Mouse (Mus musculus) neural tube, embryonic 14.5 days (tissue): Measurements from ENCODE around the gene Ntrk3. TPM values are rescaled to one million over a fixed set of nuclear protein-coding genes. Genes with fewer than 3 reads are reported as not detected.
A peak's percentile ranks its signal among the peaks of the same experiment; 100 is the strongest.

Experiments
- ATAC-seq: fragments of 200-750 bp; cut with Nextera tagmentation; 2 replicates; pipeline ENCODE4 v1.8.0; 2017; ENCODE audit warnings: low read depth, mild to moderate bottlenecking, moderate TSS enrichment, moderate library complexity
- H3K27ac ChIP-seq: fragments of 300-500 bp; sonication (generic); 2 replicates; pipeline ENCODE4 v1.5.1; 2014; ENCODE audit warnings: low read depth, mild to moderate bottlenecking, control low read depth, low read length, moderate library complexity, mixed read lengths
- H3K27me3 ChIP-seq: fragments of 300-500 bp; sonication (generic); 2 replicates; pipeline ENCODE4 v1.6.1; 2014; ENCODE audit warnings: low read length; ENCODE audit not compliant: control insufficient read depth, insufficient read depth
- H3K36me3 ChIP-seq: fragments of 300-500 bp; sonication (generic); 2 replicates; pipeline ENCODE4 v1.6.1; 2014; ENCODE audit warnings: low read length, mixed read lengths; ENCODE audit not compliant: control insufficient read depth, insufficient read depth
- H3K4me1 ChIP-seq: fragments of 300-500 bp; sonication (generic); 2 replicates; pipeline ENCODE4 v1.6.1; 2014; ENCODE audit warnings: low read length; ENCODE audit not compliant: control insufficient read depth, insufficient read depth
- H3K4me2 ChIP-seq: fragments of 300-500 bp; sonication (generic); 2 replicates; pipeline ENCODE4 v1.6.1; 2014; ENCODE audit warnings: mild to moderate bottlenecking, low read depth, low read length, control low read depth
- H3K4me3 ChIP-seq: fragments of 300-500 bp; sonication (generic); 2 replicates; pipeline ENCODE4 v1.5.1; 2014; ENCODE audit warnings: low read depth, low read length, control low read depth, mixed read lengths
- H3K9ac ChIP-seq: fragments of 300-500 bp; sonication (generic); replicated peaks from 2 replicates; pipeline ENCODE4 v1.6.1; 2014; ENCODE audit warnings: low read depth, mild to moderate bottlenecking, control low read depth, low read length, mixed read lengths
- H3K9me3 ChIP-seq: fragments of 300-500 bp; sonication (generic); 2 replicates; pipeline ENCODE4 v1.6.1; 2016; ENCODE audit warnings: low read length; ENCODE audit not compliant: control insufficient read depth
- WGBS: fragments of 180-500 bp; shearing (Covaris S2); extraction: QIAGEN DNeasy Blood & Tissue Kit; methylation state at CpG from one replicate; pipeline ENCODE4 v1.1.7; 2014; 5-methylcytosine and 5-hydroxymethylcytosine counted together
- polyA plus RNA-seq: library from polyadenylated mRNA; unstranded; fragments of >200 nt; fragmentation: Nextera tagmentation; extraction: Ambion mirVana; gene quantifications from 2 replicates; pipeline ENCODE4 v1.2.1, GENCODE M21; 2014

Ntrk3 gene
- polyA plus RNA-seq, 1 experiment from 2014 or later, result 38.6 TPM

DNA sequence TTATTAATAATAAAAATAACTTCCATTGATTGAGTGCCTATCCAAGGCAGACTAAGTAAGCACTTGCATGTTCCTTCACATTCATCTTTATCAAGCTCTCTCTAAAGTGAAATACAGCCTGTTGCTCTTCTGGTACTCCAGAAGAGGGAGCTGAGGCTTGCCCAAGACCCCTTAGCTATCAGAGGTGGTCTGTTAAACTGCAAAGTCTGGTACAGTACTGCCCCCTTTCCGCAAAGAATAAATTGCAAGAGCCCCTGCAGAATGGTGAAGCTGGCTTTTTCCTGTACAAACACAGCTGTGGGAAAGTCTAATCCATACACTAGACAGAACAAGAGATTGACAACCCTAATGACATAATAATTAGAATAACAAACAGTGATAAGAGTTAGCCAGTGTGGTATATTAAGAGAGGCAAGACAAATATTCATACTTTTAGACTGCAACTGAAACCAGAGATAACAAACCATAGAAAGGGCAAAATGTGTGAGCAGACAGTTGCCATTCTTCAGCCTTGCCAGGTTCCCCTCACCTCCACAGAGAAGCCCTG, 470.3 kb downstream of the Ntrk3 start:
- Histone ChIP-seq H3K4me2 (no peak overlapping the region), H3K4me1 (no peaks in the 10 kb centered on the region)

DNA sequence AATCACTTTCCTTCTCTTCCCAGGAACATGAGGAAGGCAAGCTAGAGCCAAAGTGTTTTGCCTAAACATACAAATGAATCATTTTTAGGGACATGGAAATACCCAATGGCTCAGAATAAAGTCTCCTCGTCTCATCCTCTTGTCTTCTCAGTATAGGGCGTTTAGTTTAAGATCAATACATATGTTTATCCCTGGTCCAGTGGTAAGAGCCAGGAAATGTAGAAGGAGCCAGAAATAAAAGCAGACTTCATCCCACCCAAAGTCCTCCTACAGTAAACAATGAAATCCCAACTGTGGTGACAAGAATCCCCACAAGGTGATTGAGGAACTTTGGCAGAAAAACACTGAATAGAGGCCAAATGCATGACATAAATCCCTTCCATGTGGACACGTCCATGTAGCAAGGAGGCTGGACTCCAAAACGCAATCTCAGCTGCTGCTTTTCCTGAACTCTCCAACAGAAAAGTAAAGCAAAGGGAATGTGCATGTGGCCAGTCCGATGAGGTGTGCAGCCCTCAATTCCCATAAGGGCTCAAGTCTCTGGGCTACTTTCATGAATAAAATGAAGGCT, 473.3 kb downstream of the Ntrk3 start:
- Histone ChIP-seq H3K36me3 (no peaks in the 10 kb centered on the region), H3K4me3 (no peak overlapping the region), H3K4me1 (no peaks in the 10 kb centered on the region), H3K9me3 (no peaks in the 10 kb centered on the region), H3K27ac (no peak overlapping the region), H3K9ac (no peak overlapping the region), H3K4me2 (no peak overlapping the region), H3K27me3 (no peaks in the 10 kb centered on the region)
- no peak for ATAC-seq
- WGBS, result 72% methylated on average over 5 of the region's 5 CpGs

More for the DNA sequence above, 470.3 kb downstream of the Ntrk3 start:
- no peaks in the 10 kb centered on the region for H3K36me3 ChIP-seq
- H3K27ac ChIP-seq, result no peak overlapping the region
- no peak overlapping the region for H3K9ac ChIP-seq
- no peak overlapping the region for H3K4me3 ChIP-seq
- WGBS, result 19% methylated on average over 1 of the region's 1 CpGs
- ATAC-seq, result no peak
- H3K9me3 ChIP-seq, result no peaks in the 10 kb centered on the region
- H3K27me3 ChIP-seq, result no peaks in the 10 kb centered on the region

DNA sequence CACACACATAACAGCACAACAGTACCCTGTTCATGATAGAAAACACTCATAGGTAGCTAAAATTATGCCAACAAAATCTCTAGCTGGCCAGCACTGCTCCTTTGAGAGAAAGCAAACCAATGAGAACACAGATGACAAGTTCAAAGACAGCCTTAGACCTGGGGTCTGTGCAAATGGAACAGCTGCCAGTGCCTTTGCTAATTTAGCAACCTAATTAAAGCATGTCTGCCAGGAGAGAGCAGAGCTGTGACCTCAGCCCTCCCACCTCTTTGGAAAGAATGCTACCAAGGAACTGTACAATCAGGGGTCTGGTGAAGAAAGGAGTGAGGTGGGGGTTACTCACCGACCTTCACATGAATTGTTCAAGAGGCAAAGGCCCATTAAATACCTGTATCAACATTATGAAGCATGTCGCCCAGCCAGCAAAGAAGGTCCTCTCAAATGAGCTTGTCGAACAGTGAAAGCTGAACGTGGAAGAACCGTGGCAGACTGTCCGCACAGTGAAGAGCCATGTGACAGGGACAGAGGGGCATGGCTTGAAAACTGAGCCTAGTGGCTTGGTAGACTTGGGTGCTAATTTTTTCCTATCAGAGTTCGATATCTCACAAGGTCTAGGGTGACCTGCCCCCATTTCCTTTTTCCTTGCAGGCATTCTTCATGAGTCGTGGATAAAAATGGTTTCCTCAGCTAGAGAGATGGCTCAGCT, 476.2 kb downstream of the Ntrk3 start:
- H3K4me3 ChIP-seq, result no peak overlapping the region
- H3K9me3 ChIP-seq, result no peaks in the 10 kb centered on the region
- WGBS, result 85% methylated on average over 8 of the region's 8 CpGs
- H3K4me1 ChIP-seq, result no peaks in the 10 kb centered on the region
- no peaks in the 10 kb centered on the region for H3K27me3 ChIP-seq
- H3K36me3 ChIP-seq, result no peaks in the 10 kb centered on the region
- no peak overlapping the region for H3K9ac ChIP-seq
- no peak for ATAC-seq
- no peak overlapping the region for H3K4me2 ChIP-seq
- no peak overlapping the region for H3K27ac ChIP-seq

DNA sequence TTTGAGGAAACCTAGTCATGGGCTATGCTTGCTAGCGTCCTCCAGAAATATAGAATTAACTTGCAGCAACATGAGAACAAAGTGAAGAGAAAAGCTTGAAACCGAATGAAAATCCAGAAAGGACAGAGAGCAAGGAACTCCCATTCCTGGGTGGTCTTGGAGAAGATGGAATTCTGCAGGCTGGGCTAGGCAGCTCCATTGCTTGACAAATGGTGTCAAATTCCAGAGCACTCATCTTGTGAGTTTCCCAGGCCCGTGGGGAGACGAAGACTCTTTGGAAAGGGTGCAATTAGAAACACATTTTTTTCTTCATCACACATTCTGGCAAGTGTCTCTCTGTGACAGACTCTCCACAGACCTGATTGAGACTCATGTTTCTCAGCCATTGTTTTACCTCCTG, 479.7 kb downstream of the Ntrk3 start:
- H3K4me1 ChIP-seq, result no peaks in the 10 kb centered on the region
- H3K4me2 ChIP-seq, result no peak overlapping the region
- H3K4me3 ChIP-seq, result no peak overlapping the region
- 53% methylated on average over 4 of the region's 4 CpGs for WGBS
- no peak overlapping the region for H3K27ac ChIP-seq
- H3K27me3 ChIP-seq, result no peaks in the 10 kb centered on the region
- no peak for ATAC-seq
- H3K9me3 ChIP-seq, result no peaks in the 10 kb centered on the region
- no peak overlapping the region for H3K9ac ChIP-seq
- no peaks in the 10 kb centered on the region for H3K36me3 ChIP-seq

DNA sequence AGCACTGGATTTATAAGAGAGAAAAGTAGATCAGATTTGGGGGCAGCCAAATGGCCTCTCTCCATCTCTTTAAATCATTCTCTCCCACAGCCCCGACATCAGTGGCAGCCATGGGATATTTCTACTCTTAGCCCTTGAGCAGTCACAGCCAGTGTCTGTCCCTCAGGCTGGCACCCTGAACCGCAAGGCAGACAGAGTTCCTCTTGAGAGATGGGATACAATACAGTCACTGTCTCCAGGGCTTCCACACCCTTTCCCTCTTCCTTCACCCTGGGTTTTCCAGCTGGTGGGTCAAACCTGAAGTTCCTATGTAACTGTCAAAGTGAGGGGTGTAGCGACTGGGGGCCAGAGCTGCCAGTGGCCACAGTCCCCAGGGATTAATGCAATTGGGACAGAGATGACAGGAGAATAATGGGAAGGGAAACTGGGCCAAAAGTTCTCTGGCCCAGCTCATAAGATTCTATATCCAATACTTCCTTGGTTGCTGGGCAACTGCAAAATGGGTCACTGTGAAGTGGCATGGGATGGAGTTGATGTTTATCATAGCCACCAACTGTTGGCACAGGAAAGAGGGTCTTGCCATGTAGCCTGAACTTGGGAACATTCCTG, 483.9 kb downstream of the Ntrk3 start:
- ATAC-seq, result peak; percentile 60; the same call in 1 of the 2 replicates
- H3K27ac ChIP-seq, result no peak overlapping the region

DNA sequence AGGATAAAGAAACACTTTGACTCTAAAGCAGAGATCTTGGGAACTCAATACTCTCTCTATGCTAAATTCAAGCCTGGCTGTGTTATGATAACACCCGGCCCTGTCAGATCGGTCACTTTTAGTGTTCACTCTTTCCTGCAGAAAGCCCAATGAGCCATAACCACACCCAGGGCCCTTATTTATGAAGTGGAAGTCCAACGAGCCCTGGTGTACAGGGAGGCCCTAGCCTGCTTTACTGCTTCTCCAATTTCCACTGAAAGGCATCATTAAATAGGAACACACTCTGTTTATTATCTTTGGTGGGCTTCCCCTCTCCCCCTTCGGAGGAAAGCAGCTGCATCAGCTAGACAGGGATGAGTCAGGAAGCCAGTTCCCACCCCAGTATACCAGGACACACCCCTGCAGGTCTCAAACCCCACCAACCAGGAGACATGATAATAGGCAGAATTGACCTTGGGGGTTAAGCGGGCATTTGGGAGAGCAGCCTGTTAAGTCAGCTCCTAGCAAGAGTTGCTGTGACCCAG, 489.6 kb downstream of the Ntrk3 start:
- peak; percentile 63; the same call in 1 of the 2 replicates for ATAC-seq
- no peak overlapping the region for H3K9ac ChIP-seq
- H3K36me3 ChIP-seq, result no peaks in the 10 kb centered on the region
- no peaks in the 10 kb centered on the region for H3K9me3 ChIP-seq
- no peak overlapping the region for H3K27ac ChIP-seq
- no peak overlapping the region for H3K4me3 ChIP-seq
- H3K27me3 ChIP-seq, result no peaks in the 10 kb centered on the region
- no peak overlapping the region for H3K4me2 ChIP-seq
- no peaks in the 10 kb centered on the region for H3K4me1 ChIP-seq
- WGBS, result 48% methylated on average over 5 of the region's 5 CpGs

More for the DNA sequence above, 483.9 kb downstream of the Ntrk3 start:
- H3K36me3 ChIP-seq, result no peaks in the 10 kb centered on the region
- H3K9ac ChIP-seq, result no peak overlapping the region
- no peaks in the 10 kb centered on the region for H3K9me3 ChIP-seq
- H3K27me3 ChIP-seq, result no peaks in the 10 kb centered on the region
- H3K4me3 ChIP-seq, result no peak overlapping the region
- H3K4me2 ChIP-seq, result no peak overlapping the region
- no peaks in the 10 kb centered on the region for H3K4me1 ChIP-seq
- WGBS, result 60% methylated on average over 3 of the region's 3 CpGs

DNA sequence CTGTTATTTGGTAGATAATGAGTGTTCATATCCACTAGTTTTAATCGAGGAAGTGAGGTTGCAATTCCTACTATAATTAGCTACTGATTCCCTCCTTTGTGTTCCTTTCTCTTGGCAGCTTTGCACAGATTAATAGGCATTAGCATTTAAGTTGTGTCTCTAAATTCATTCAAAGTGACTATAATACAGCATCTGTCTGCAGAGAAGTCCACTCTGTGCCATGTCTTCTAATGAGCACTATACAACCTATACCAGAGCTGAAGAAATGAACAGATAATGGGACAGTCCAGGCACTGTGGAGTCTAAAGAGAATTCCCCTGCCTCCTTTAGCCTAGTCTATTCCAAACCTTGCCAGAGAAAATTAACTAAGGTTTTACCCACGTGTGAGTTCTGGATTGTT, 498.8 kb downstream of the Ntrk3 start:
- Histone ChIP-seq H3K4me2 (no peak overlapping the region), H3K36me3 (no peaks in the 10 kb centered on the region), H3K4me1 (no peaks in the 10 kb centered on the region), H3K27ac (no peak overlapping the region), H3K9ac (no peak overlapping the region), H3K27me3 (no peaks in the 10 kb centered on the region), H3K4me3 (no peak overlapping the region), H3K9me3 (no peaks in the 10 kb centered on the region)
- no peak for ATAC-seq
- 61% methylated on average over 2 of the region's 2 CpGs for WGBS

DNA sequence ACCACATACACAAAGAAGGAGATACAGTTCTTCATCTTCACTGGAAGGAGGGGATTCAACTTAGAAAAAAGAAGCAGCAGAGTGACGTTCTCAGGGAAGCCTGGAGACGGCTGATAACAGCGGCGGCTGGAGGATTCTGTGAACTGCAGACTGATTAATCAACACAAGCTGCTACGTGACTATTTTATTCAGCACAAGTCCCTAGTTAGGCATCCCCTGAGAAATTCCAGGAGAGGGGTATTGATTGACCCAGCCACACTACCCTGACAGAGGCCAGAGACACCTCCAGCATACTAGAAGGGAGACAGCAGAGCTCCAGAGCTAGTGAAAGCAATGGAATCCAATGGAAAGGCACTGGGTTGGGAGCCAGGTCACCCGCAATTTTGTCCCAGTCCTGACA, 516.1 kb downstream of the Ntrk3 start:
- H3K27me3 ChIP-seq, result no peaks in the 10 kb centered on the region
- ATAC-seq, result no peak
- no peak overlapping the region for H3K4me2 ChIP-seq
- H3K4me3 ChIP-seq, result no peak overlapping the region
- 69% methylated on average over 6 of the region's 6 CpGs for WGBS
- H3K36me3 ChIP-seq, result no peaks in the 10 kb centered on the region
- H3K27ac ChIP-seq, result no peak overlapping the region
- H3K9me3 ChIP-seq, result no peaks in the 10 kb centered on the region
- H3K9ac ChIP-seq, result no peak overlapping the region
- H3K4me1 ChIP-seq, result no peaks in the 10 kb centered on the region

DNA sequence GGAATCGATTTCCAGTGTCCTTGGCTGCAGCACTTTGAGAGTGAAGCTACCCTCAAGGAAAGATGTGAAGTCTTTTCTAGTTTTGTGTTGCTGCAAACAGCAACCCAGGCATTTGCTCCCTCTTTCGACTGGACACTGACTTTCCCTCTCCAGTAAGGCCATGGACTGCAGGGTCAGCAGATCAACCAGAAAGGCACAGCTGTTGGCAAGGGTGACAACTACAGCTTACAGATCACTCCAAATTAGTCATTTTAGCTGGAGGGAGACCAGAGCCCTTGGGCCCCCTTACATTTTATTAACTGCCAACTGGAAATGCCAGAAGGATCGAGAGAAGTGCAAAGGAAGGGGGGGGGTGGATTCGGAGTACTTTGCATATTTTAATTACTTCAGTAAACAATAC, 516.9 kb downstream of the Ntrk3 start:
- Histone ChIP-seq H3K27ac (no peak overlapping the region), H3K27me3 (no peaks in the 10 kb centered on the region), H3K9ac (no peak overlapping the region), H3K4me2 (no peak overlapping the region), H3K36me3 (no peaks in the 10 kb centered on the region), H3K4me3 (no peak overlapping the region), H3K4me1 (no peaks in the 10 kb centered on the region), H3K9me3 (no peaks in the 10 kb centered on the region)
- WGBS, result 56% methylated on average over 4 of the region's 4 CpGs
- ATAC-seq, result no peak
